Mouse (Mus musculus) MEL (cell line): ENCODE data around the gene Fyb. TPM values are rescaled to one million over a fixed set of nuclear protein-coding genes. Genes with fewer than 3 reads are reported as not detected.

Experiments
- DNase-seq: peaks from one replicate; pipeline ENCODE4 v3.0.0; 2011; ENCODE audit warnings: low read depth, low spot score
- H3K27ac ChIP-seq: 2 replicates; pipeline ENCODE4 v1.5.1; 2012; ENCODE audit warnings: low read depth, mild to moderate bottlenecking, control low read depth, low read length, moderate library complexity; ENCODE audit not compliant: control insufficient read depth
- H3K27me3 ChIP-seq, 2 experiments: fragments of 150-350 bp in 1 of 2; sonication (generic) in 1 of 2; 2 replicates each; pipeline ENCODE4 v1.6.1; 2012; ENCODE audit warnings: low read length in 2 of 2, mild to moderate bottlenecking in 2 of 2, improper control_type of control experiment in 1 of 2, moderate library complexity in 1 of 2; ENCODE audit not compliant: insufficient read depth in 2 of 2, control insufficient read depth in 1 of 2
- H3K36me3 ChIP-seq, 2 experiments: 2 replicates each; pipeline ENCODE4 v1.6.1; 2012 to 2014; ENCODE audit warnings: low read length in 2 of 2, improper control_type of control experiment in 1 of 2, inconsistent platforms in 1 of 2, mild to moderate bottlenecking in 1 of 2; ENCODE audit not compliant: insufficient read depth in 2 of 2, control insufficient read depth in 1 of 2
- H3K4me1 ChIP-seq, 2 experiments: fragments of 150-350 bp in 1 of 2; sonication (generic) in 1 of 2; 2 replicates each; pipeline ENCODE4 v1.6.1; 2012; ENCODE audit warnings: low read length in 2 of 2, improper control_type of control experiment in 1 of 2, mild to moderate bottlenecking in 1 of 2; ENCODE audit not compliant: insufficient read depth in 2 of 2, control insufficient read depth in 1 of 2
- H3K4me3 ChIP-seq, 2 experiments: fragments of 150-350 bp in 1 of 2; sonication (generic) in 1 of 2; 2 replicates each; pipeline ENCODE4 v1.5.1; 2012; ENCODE audit warnings: low read depth in 2 of 2, low read length in 2 of 2, mild to moderate bottlenecking in 2 of 2, moderate library complexity in 2 of 2, control low read depth in 1 of 2, improper control_type of control experiment in 1 of 2; ENCODE audit not compliant: control insufficient read depth in 1 of 2, insufficient read depth in 1 of 2
- H3K79me2 ChIP-seq: 2 replicates; pipeline ENCODE4 v1.6.1; 2012; ENCODE audit warnings: mild to moderate bottlenecking, low read length, moderate library complexity; ENCODE audit not compliant: control insufficient read depth, poor library complexity, insufficient read depth
- H3K9ac ChIP-seq: 2 replicates; pipeline ENCODE4 v1.6.1; 2012; ENCODE audit warnings: low read depth, mild to moderate bottlenecking, control low read depth, low read length, moderate library complexity; ENCODE audit not compliant: control insufficient read depth, poor library complexity, severe bottlenecking
- H3K9me3 ChIP-seq: fragments of 150-350 bp; sonication (generic); replicated peaks from 2 replicates; pipeline ENCODE4 v1.6.1; 2012; ENCODE audit warnings: mild to moderate bottlenecking, low read length, improper control_type of control experiment, moderate library complexity; ENCODE audit not compliant: insufficient read depth
- ELF1 ChIP-seq: IDR thresholded peaks from 2 replicates; pipeline ENCODE4 v1.6.1; 2014; ENCODE audit warnings: low read depth, mild to moderate bottlenecking, inconsistent platforms, low read length, improper control_type of control experiment, moderate library complexity
- GABPA ChIP-seq: IDR thresholded peaks from 2 replicates; pipeline ENCODE4 v1.6.1; 2012; ENCODE audit warnings: low read depth, mild to moderate bottlenecking, inconsistent platforms, low read length, improper control_type of control experiment, moderate library complexity
- HCFC1 ChIP-seq: IDR thresholded peaks from 2 replicates; pipeline ENCODE4 v1.6.1; 2012; ENCODE audit warnings: low read depth, mild to moderate bottlenecking, inconsistent platforms, low read length, improper control_type of control experiment, moderate library complexity
- MAFK ChIP-seq: IDR thresholded peaks from 2 replicates; pipeline ENCODE4 v1.6.1; 2011; ENCODE audit warnings: low read depth, mild to moderate bottlenecking, low read length, improper control_type of control experiment, borderline replicate concordance
- MAZ ChIP-seq: IDR thresholded peaks from 2 replicates; pipeline ENCODE4 v1.6.1; 2012; ENCODE audit warnings: low read depth, mild to moderate bottlenecking, inconsistent platforms, low read length, improper control_type of control experiment
- MYC ChIP-seq: IDR thresholded peaks from 2 replicates; pipeline ENCODE4 v1.6.1; 2011; ENCODE audit warnings: low read depth, mild to moderate bottlenecking, low read length, improper control_type of control experiment, moderate library complexity
- NELFE ChIP-seq: IDR thresholded peaks from 2 replicates; pipeline ENCODE4 v1.6.1; 2011; ENCODE audit warnings: low read depth, low read length, improper control_type of control experiment
- POLR2A ChIP-seq, 2 experiments: IDR thresholded peaks; 2 replicates each; pipeline ENCODE4 v1.6.1; 2011 to 2012; ENCODE audit warnings: low read length in 2 of 2, mild to moderate bottlenecking in 2 of 2, control low read depth in 1 of 2, improper control_type of control experiment in 1 of 2, low read depth in 1 of 2, moderate library complexity in 1 of 2; ENCODE audit not compliant: control insufficient read depth in 1 of 2, insufficient read depth in 1 of 2, poor library complexity in 1 of 2
- POLR2AphosphoS2 ChIP-seq: IDR thresholded peaks from 2 replicates; pipeline ENCODE4 v1.6.1; 2011; ENCODE audit warnings: low read length, improper control_type of control experiment
- POLR2AphosphoS5 ChIP-seq: IDR thresholded peaks from 2 replicates; pipeline ENCODE4 v1.6.1; 2012; ENCODE audit warnings: low read depth, borderline replicate concordance, mild to moderate bottlenecking, inconsistent platforms, low read length, moderate library complexity, mixed read lengths
- RAD21 ChIP-seq: IDR thresholded peaks from 2 replicates; pipeline ENCODE4 v1.6.1; 2011; ENCODE audit warnings: mild to moderate bottlenecking, low read depth, low read length, improper control_type of control experiment
- RCOR1 ChIP-seq: IDR thresholded peaks from 2 replicates; pipeline ENCODE4 v1.6.1; 2012; ENCODE audit warnings: low read depth, mild to moderate bottlenecking, inconsistent platforms, low read length, improper control_type of control experiment
- TCF12 ChIP-seq: IDR thresholded peaks from 2 replicates; pipeline ENCODE4 v1.6.1; 2014; ENCODE audit warnings: low read depth, mild to moderate bottlenecking, inconsistent platforms, low read length, improper control_type of control experiment, moderate library complexity
- USF2 ChIP-seq, 2 experiments: IDR thresholded peaks; 2 replicates each; pipeline ENCODE4 v1.6.1; 2011 to 2012; ENCODE audit warnings: improper control_type of control experiment in 2 of 2, low read length in 2 of 2, borderline replicate concordance in 1 of 2, inconsistent platforms in 1 of 2, low read depth in 1 of 2, mild to moderate bottlenecking in 1 of 2; ENCODE audit not compliant: insufficient read depth in 1 of 2
- ZKSCAN1 ChIP-seq: IDR thresholded peaks from 2 replicates; pipeline ENCODE4 v1.6.1; 2012; ENCODE audit warnings: low read depth, mild to moderate bottlenecking, inconsistent platforms, low read length, improper control_type of control experiment, moderate library complexity
- polyA plus RNA-seq, 2 experiments: library from polyadenylated mRNA; stranded (reverse) in 1 of 2; unstranded in 1 of 2; fragments of >175 nt in 1 of 2; fragments of >200 nt in 1 of 2; gene quantifications; 2 replicates each; pipeline versions ENCODE4 v1.2.1 to v1.2.4; 2012; ENCODE audit warnings: low replicate concordance in 2 of 2, low read depth in 1 of 2; ENCODE audit not compliant: insufficient read length in 2 of 2, insufficient read depth in 1 of 2, missing spikeins in 1 of 2
- total RNA-seq: library from RNA; depleted of rRNA; stranded (reverse); fragments of 300-350 nt; gene quantifications from 2 replicates; pipeline ENCODE4 v1.2.3, GENCODE M21; 2012; rRNA removed

Gene Fyb
- total and polyA plus RNA-seq, 3 experiments, result 175 to 208 TPM; not detected in 1

DNA sequence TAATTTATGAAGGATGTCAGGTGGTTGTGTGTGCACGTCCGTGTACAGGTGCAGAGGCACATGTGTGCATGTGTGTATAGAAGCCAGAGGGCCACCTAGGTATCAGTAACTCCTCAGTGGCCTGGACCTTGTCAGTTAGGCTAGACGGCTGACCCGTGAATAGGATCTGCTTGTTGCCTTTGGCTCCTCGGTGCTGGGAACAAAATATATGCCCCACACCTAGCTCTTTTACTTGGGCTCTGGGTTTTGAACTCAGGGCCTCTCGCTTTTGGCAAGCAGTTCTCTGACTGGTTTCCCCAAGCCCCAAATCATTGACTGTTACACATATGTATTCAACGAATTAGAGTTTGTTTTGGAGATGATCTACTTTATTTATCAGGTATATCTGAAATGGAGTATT, 188.6 kb downstream of the Fyb start:
- no peaks in the 10 kb centered on the region for H3K9me3 ChIP-seq
- H3K4me3 ChIP-seq, result no peak overlapping the region; a peak in 1 of 4 replicates
- TF ChIP-seq GABPA (no peak), NELFE (no peak), USF2 (IDR thresholded peaks at IDR 0.05; ENCODE audit: borderline replicate concordance in 1 of 2, insufficient read depth in 1 of 2, low read depth in 1 of 2, low read length in 2 of 2) (no peak), MYC (no peak), HCFC1 (no peak), MAFK (no peak), ZKSCAN1 (no peak), ELF1 (no peak), POLR2A (IDR thresholded peaks at IDR 0.05; ENCODE audit: control insufficient read depth in 1 of 2, insufficient read depth in 1 of 2, low read depth in 1 of 2, low read length in 2 of 2, poor library complexity in 1 of 2) (no peak), POLR2AphosphoS2 (no peak), MAZ (no peak), RAD21 (no peak), RCOR1 (no peak), TCF12 (no peak), POLR2AphosphoS5 (no peak)
- peaks cover 81% of the 10 kb centered on the region for H3K79me2 ChIP-seq
- no peak for DNase-seq
- no peak overlapping the region for H3K27ac ChIP-seq
- no peak overlapping the region for H3K9ac ChIP-seq
- H3K27me3 ChIP-seq, result no peaks in the 10 kb centered on the region
- H3K36me3 ChIP-seq, result peaks cover 4 to 57% of the 10 kb centered on the region in 2 experiments
- peaks cover 20 to 36% of the 10 kb centered on the region in 2 experiments for H3K4me1 ChIP-seq

Other genes starting within 250 kb of the Fyb start
- not detected in 2 replicates for gene Dab2, start 223.1 kb upstream of the Fyb start, total RNA-seq
- gene Dab2, start 223.1 kb upstream of the Fyb start, polyA plus RNA-seq, result not detected
- not detected in 2 replicates for gene C9, start 77.5 kb upstream of the Fyb start, total RNA-seq
- not detected for gene C9, start 77.5 kb upstream of the Fyb start, polyA plus RNA-seq
- 10.6 and 12.8 TPM in 2 replicates for gene Rictor, start 185.5 kb downstream of the Fyb start, total RNA-seq
- gene Rictor, start 185.5 kb downstream of the Fyb start, polyA plus RNA-seq, result 10 to 100 TPM in 1 of 2 experiments, not detected in 1; 10.3 TPM